11 mouse cellular contexts compared by ENCODE assay signal in the genomic region with DNA sequence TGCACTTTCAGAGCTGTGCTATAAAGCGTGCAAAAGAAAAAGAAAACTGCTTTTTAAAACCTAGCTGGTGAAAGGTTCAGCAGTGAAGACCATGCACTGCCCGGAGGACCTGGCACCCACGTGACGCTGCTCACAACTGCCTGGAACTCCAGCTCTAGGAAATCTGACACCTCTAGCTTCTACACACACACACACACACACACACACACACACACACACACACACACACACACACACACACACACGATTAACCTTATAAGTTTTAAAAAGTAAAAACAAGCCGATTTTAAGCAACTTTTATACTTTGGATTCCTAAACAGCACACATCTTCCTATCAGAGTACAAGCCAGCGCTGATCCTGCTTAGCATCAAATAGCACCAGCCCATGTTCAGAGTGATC. TPM values are rescaled to one million over a fixed set of nuclear protein-coding genes. Genes with fewer than 3 reads are reported as not detected.
DNase-seq lines count a peak whose midpoint lies in the region; ATAC-seq and TF ChIP-seq lines count a peak whose summit lies in the region.
"Had no signal": no experiment of that assay in that cellular context is flagged by ENCODE, and none has a peak within 500 bp of the region (broad histone marks: within the 10 kb centered on the region; RNA-seq: fewer than 3 reads in every experiment).

No protein-coding gene starts in this region.

- peaks cover 20% of the 10 kb centered on the region for H3K36me3 ChIP-seq in heart, embryonic 12.5 days
- peaks cover 22% of the 10 kb centered on the region for H3K36me3 ChIP-seq in ES-E14 (ENCODE audit: control insufficient read depth, insufficient read depth, low read length, poor library complexity, severe bottlenecking)
- peaks cover 28% of the 10 kb centered on the region for H3K36me3 ChIP-seq in heart, embryonic 14.5 days (ENCODE audit: control insufficient read depth, insufficient read depth, low read length)

- in situ Hi-C loops in ES-E14 (cut with MboI; ENCODE audit: low sequenced_read_pairs in 2 of 2, unreplicated experiment in 2 of 2): no loop called here

- intact Hi-C loops in heart, postnatal 25 days (cut with DNase I): no loop called here

- WGBS in heart, embryonic 12.5 days: 32% methylated on average over 7 of the region's 7 CpGs
- 21% methylated on average over 7 of the region's 7 CpGs for WGBS in heart, embryonic 14.5 days

- no peaks in the 10 kb centered on the region for H3K9me3 ChIP-seq in heart, embryonic 12.5 days (replicated peaks)
- no peaks in the 10 kb centered on the region for H3K9me3 ChIP-seq in ES-E14 (ENCODE audit: control insufficient read depth, insufficient read depth, low read depth, low read length)
- H3K9me3 ChIP-seq in heart, embryonic 14.5 days (ENCODE audit: control insufficient read depth, low read length): no peaks in the 10 kb centered on the region
- H3K9me3 ChIP-seq: megakaryocyte, embryonic 14.5 days; neural tube, embryonic 12.5 days had no signal

- H3K4me1 ChIP-seq in heart, embryonic 12.5 days (replicated peaks): peaks cover 48% of the 10 kb centered on the region
- H3K4me1 ChIP-seq in ES-E14 (ENCODE audit: control insufficient read depth in 2 of 2, insufficient read depth in 2 of 2, low read length in 2 of 2, poor library complexity in 1 of 2): peaks cover 13 to 14% of the 10 kb centered on the region in 2 experiments
- H3K4me1 ChIP-seq in heart, embryonic 14.5 days (ENCODE audit: control insufficient read depth in 2 of 2, insufficient read depth in 2 of 2, low read length in 2 of 2): peaks cover 23 to 54% of the 10 kb centered on the region in 2 experiments
- H3K4me1 ChIP-seq: neural tube, embryonic 12.5 days had no signal

- ATAC-seq in heart, embryonic 12.5 days (ENCODE audit: insufficient number of reproducible peaks, low FRiP score): peak; percentile 70
- ATAC-seq in heart, embryonic 14.5 days (ENCODE audit: insufficient number of reproducible peaks, insufficient read depth, low FRiP score, low read depth): no peak

- peak overlapping the region; percentile 42 for H3K4me2 ChIP-seq in heart, embryonic 12.5 days
- peak overlapping the region; percentile 17 for H3K4me2 ChIP-seq in heart, embryonic 14.5 days (ENCODE audit: low read length)
- H3K4me2 ChIP-seq: neural tube, embryonic 12.5 days had no signal

- peak overlapping the region; percentile 84 for H3K27ac ChIP-seq in heart, embryonic 12.5 days (ENCODE audit: poor library complexity, severe bottlenecking)
- peak overlapping the region; percentile 67; the same call in 1 of the 2 replicates for H3K27ac ChIP-seq in ES-E14 (ENCODE audit: insufficient read depth, low read depth, low read length, poor library complexity, severe bottlenecking)
- peak overlapping the region; percentile 73 to 89 for H3K27ac ChIP-seq in heart, embryonic 14.5 days (replicated peaks in 1 of 2; ENCODE audit: control insufficient read depth in 1 of 2, insufficient read depth in 1 of 2, low read depth in 2 of 2, low read length in 2 of 2)
- H3K27ac ChIP-seq: neural tube, embryonic 12.5 days had no signal

- no peak for DNase-seq in heart, postnatal 25 days (ENCODE audit: low spot score)
- DNase-seq in ES-E14 (ENCODE audit: low read depth, low spot score): no peak
- DNase-seq in kidney, postnatal 4 days: peak; percentile 58 to 73
- no peak for DNase-seq in right cerebral cortex, postnatal 10 days (ENCODE audit: low spot score in 2 of 2)
- DNase-seq in right cerebral cortex, postnatal 36 days (ENCODE audit: low spot score in 2 of 2): no peak
- DNase-seq in c-Kit-positive CD71-positive TER-119-positive erythroid progenitor cells, embryonic 14.5 days (ENCODE audit: low spot score): no peak
- DNase-seq: right cerebral cortex, postnatal 14 days had no signal

- H3K4me3 ChIP-seq in heart, embryonic 12.5 days: no peak overlapping the region
- peak overlapping the region; percentile 8 to 16; a peak in 1 of 4 replicates for H3K4me3 ChIP-seq in ES-E14 (ENCODE audit: insufficient read depth in 1 of 2, low read depth in 1 of 2, low read length in 2 of 2, poor library complexity in 1 of 2, severe bottlenecking in 1 of 2)
- no peak overlapping the region for H3K4me3 ChIP-seq in heart, embryonic 14.5 days (ENCODE audit: control insufficient read depth in 1 of 2, insufficient read depth in 1 of 2, low read depth in 1 of 2, low read length in 2 of 2)
- H3K4me3 ChIP-seq: neural tube, embryonic 12.5 days had no signal

- H3K27me3 ChIP-seq in heart, embryonic 12.5 days (replicated peaks): no peaks in the 10 kb centered on the region
- no peaks in the 10 kb centered on the region for H3K27me3 ChIP-seq in heart, embryonic 14.5 days (ENCODE audit: control insufficient read depth, insufficient read depth, low read length)
- H3K27me3 ChIP-seq: megakaryocyte, embryonic 14.5 days; neural tube, embryonic 12.5 days had no signal

- peak overlapping the region; percentile 2; the same call in 1 of the 2 replicates for H3K9ac ChIP-seq in heart, embryonic 12.5 days
- H3K9ac ChIP-seq in ES-E14 (ENCODE audit: insufficient read depth, low read depth, low read length, poor library complexity, severe bottlenecking): peak overlapping the region; percentile 62; the same call in 1 of the 2 replicates
- H3K9ac ChIP-seq in heart, embryonic 14.5 days (ENCODE audit: low read length): no peak overlapping the region
- H3K9ac ChIP-seq: neural tube, embryonic 12.5 days had no signal

TF ChIP-seq in ES-E14, 5 proteins besides CTCF, POLR2A, EP300 and RAD21:
- TF ChIP-seq HCFC1 (IDR thresholded peaks at IDR 0.05; ENCODE audit: borderline replicate concordance, insufficient read depth, low read length) (no peak), ZNF384 (IDR thresholded peaks at IDR 0.05; ENCODE audit: low read depth, low read length) (no peak; the same call in 1 of the 2 replicates), CHD2 (IDR thresholded peaks at IDR 0.05; ENCODE audit: low read depth, low read length) (no peak), MAFK (IDR thresholded peaks at IDR 0.05; ENCODE audit: insufficient read depth, low read depth, low read length) (no peak), ZC3H11A (IDR thresholded peaks at IDR 0.05; ENCODE audit: borderline replicate concordance, low read depth, low read length) (no peak)

RNA-seq across cellular contexts. Expression of a gene that starts 22.4 kb away (rescaled TPM):
- 221 and 233 TPM in 2 replicates for polyA plus RNA-seq in heart, embryonic 12.5 days (2016; fragmentation: Nextera tagmentation; extraction: Ambion mirVana)
- 100 to 1,000 TPM; 159 to 193 TPM for total RNA-seq in heart, postnatal 25 days (2021)
- total RNA-seq in ES-E14 (2012; rRNA removed): 101 and 166 TPM in 2 replicates
- 121 and 134 TPM in 2 replicates for polyA plus RNA-seq in heart, embryonic 14.5 days (2014; fragmentation: Nextera tagmentation; extraction: Ambion mirVana)

RNA-seq across cellular contexts. Expression of a gene that starts 23.0 kb away (rescaled TPM):
- 47.9 and 48.8 TPM in 2 replicates for polyA plus RNA-seq in heart, embryonic 12.5 days (2016; fragmentation: Nextera tagmentation; extraction: Ambion mirVana)
- total RNA-seq in heart, postnatal 25 days (2021): 10 to 100 TPM; 56.8 to 72.0 TPM
- total RNA-seq in ES-E14 (2012; rRNA removed): 19.8 and 28.4 TPM in 2 replicates
- polyA plus RNA-seq in heart, embryonic 14.5 days (2014; fragmentation: Nextera tagmentation; extraction: Ambion mirVana): 52.5 and 55.3 TPM in 2 replicates

Comparison
In these comparisons a context has a peak if more than half of its experiments do, and no peak if none do; other contexts are left out.
1. H3K4me3 ChIP-seq: peak in ES-E14 (2 of 2); none in heart, embryonic 12.5 days (single experiment) and heart, embryonic 14.5 days (0 of 2).
2. DNase-seq: peak in kidney, postnatal 4 days (2 of 2); none in heart, postnatal 25 days (single experiment), ES-E14 (single experiment), right cerebral cortex, postnatal 10 days (0 of 2), right cerebral cortex, postnatal 36 days (0 of 2) and c-Kit-positive CD71-positive TER-119-positive erythroid progenitor cells, embryonic 14.5 days (single experiment).
3. Peak in every context shown above with its lines, with median percentiles within 50 percentile points of each other: H3K27ac ChIP-seq.